Mouse (Mus musculus): ENCODE data around the gene Samd4b. TPM values are rescaled to one million over a fixed set of nuclear protein-coding genes. Genes with fewer than 3 reads are reported as not detected.
"Not testable (repeated sequence)": the region's sequence is repeated elsewhere in the genome, so short reads cannot be mapped to it uniquely, and the experiment has no call there.

Gene Samd4b
- polyA plus RNA-seq, 1 experiment from 2014 or later: 40.2 TPM

GRCm38 (mm10) chr7:28387384-28387783, 210.6 kb downstream of the Samd4b start:
- not testable (repeated sequence) for H3K4me3 ChIP-seq; DNase-seq (ENCODE audit: low spot score); H3K27me3 ChIP-seq (ENCODE audit: low read depth, poor library complexity, severe bottlenecking); H3K27ac ChIP-seq; H3K9me3 ChIP-seq (replicated peaks)
- 91% methylated on average over 7 of the region's 7 CpGs for WGBS
- H3K36me3 ChIP-seq: peaks cover 58% of the 10 kb centered on the region
- peaks cover 30% of the 10 kb centered on the region for H3K4me1 ChIP-seq

- H3K27me3 ChIP-seq (ENCODE audit: low read depth, poor library complexity, severe bottlenecking); H3K9me3 ChIP-seq (replicated peaks); H3K27ac ChIP-seq; H3K4me3 ChIP-seq; DNase-seq (ENCODE audit: low spot score): not testable (repeated sequence)
- peaks cover 58% of the 10 kb centered on the region for H3K36me3 ChIP-seq
- peaks cover 36% of the 10 kb centered on the region for H3K4me1 ChIP-seq
- 89% methylated on average over 6 of the region's 6 CpGs for WGBS
Observed at GRCm38 (mm10) chr7:28386877-28387276, 211.1 kb downstream of the Samd4b start.

- 20% methylated on average over 4 of the region's 4 CpGs for WGBS
- Histone ChIP-seq H3K4me1 (peaks cover 36% of the 10 kb centered on the region), H3K27me3 (ENCODE audit: low read depth, poor library complexity, severe bottlenecking) (no peaks in the 10 kb centered on the region), H3K9me3 (replicated peaks) (no peaks in the 10 kb centered on the region), H3K27ac (peak overlapping the region; percentile 75), H3K36me3 (peaks cover 58% of the 10 kb centered on the region), H3K4me3 (peak overlapping the region; percentile 10; the same call in 1 of the 2 replicates)
- DNase-seq (ENCODE audit: low spot score): peak; percentile 92
Observed at GRCm38 (mm10) chr7:28386462-28386861, 211.5 kb downstream of the Samd4b start.

GRCm38 (mm10) chr7:28386007-28386406, 211.9 kb downstream of the Samd4b start:
- Histone ChIP-seq H3K4me3 (0 out of 2 replicates have a peak overlapping the region, but pooled peaks have one; percentile 10), H3K4me1 (peaks cover 38% of the 10 kb centered on the region), H3K9me3 (replicated peaks) (no peaks in the 10 kb centered on the region), H3K36me3 (peaks cover 58% of the 10 kb centered on the region), H3K27me3 (ENCODE audit: low read depth, poor library complexity, severe bottlenecking) (no peaks in the 10 kb centered on the region), H3K27ac (peak overlapping the region; percentile 75)
- no peak for DNase-seq (ENCODE audit: low spot score)
- WGBS: 96% methylated on average over 7 of the region's 7 CpGs

GRCm38 (mm10) chr7:28385196-28385595, 212.7 kb downstream of the Samd4b start:
- Histone ChIP-seq H3K4me1 (peaks cover 46% of the 10 kb centered on the region), H3K36me3 (peaks cover 50% of the 10 kb centered on the region), H3K4me3 (no peak overlapping the region), H3K27ac (no peak overlapping the region), H3K9me3 (replicated peaks) (no peaks in the 10 kb centered on the region), H3K27me3 (ENCODE audit: low read depth, poor library complexity, severe bottlenecking) (no peaks in the 10 kb centered on the region)
- DNase-seq (ENCODE audit: low spot score): no peak
- WGBS: 91% methylated on average over 9 of the region's 9 CpGs

- H3K4me1 ChIP-seq: peaks cover 53% of the 10 kb centered on the region
- peaks cover 40% of the 10 kb centered on the region for H3K36me3 ChIP-seq
- no peak overlapping the region for H3K4me3 ChIP-seq
- WGBS: 89% methylated on average over 6 of the region's 6 CpGs
- H3K9me3 ChIP-seq (replicated peaks): no peaks in the 10 kb centered on the region
- no peak overlapping the region for H3K27ac ChIP-seq
- H3K27me3 ChIP-seq (ENCODE audit: low read depth, poor library complexity, severe bottlenecking): no peaks in the 10 kb centered on the region
- DNase-seq (ENCODE audit: low spot score): no peak
Observed at GRCm38 (mm10) chr7:28384162-28384561, 213.8 kb downstream of the Samd4b start.

- Histone ChIP-seq H3K4me1 (peaks cover 59% of the 10 kb centered on the region), H3K36me3 (peaks cover 34% of the 10 kb centered on the region), H3K9me3 (replicated peaks) (no peaks in the 10 kb centered on the region), H3K27me3 (ENCODE audit: low read depth, poor library complexity, severe bottlenecking) (no peaks in the 10 kb centered on the region), H3K4me3 (no peak overlapping the region), H3K27ac (peak overlapping the region; percentile 95)
- 87% methylated on average over 4 of the region's 4 CpGs for WGBS
- DNase-seq (ENCODE audit: low spot score): no peak
Observed at GRCm38 (mm10) chr7:28383606-28384005, 214.3 kb downstream of the Samd4b start.

- 74% methylated on average over 11 of the region's 11 CpGs for WGBS
- H3K4me3 ChIP-seq: no peak overlapping the region
- no peak for DNase-seq (ENCODE audit: low spot score)
- peaks cover 65% of the 10 kb centered on the region for H3K4me1 ChIP-seq
- H3K27ac ChIP-seq: peak overlapping the region; percentile 95
- peaks cover 28% of the 10 kb centered on the region for H3K36me3 ChIP-seq
- H3K9me3 ChIP-seq (replicated peaks): no peaks in the 10 kb centered on the region
- no peaks in the 10 kb centered on the region for H3K27me3 ChIP-seq (ENCODE audit: low read depth, poor library complexity, severe bottlenecking)
Observed at GRCm38 (mm10) chr7:28382981-28383396, 215.0 kb downstream of the Samd4b start.

- Histone ChIP-seq H3K9me3 (replicated peaks) (no peaks in the 10 kb centered on the region), H3K27me3 (ENCODE audit: low read depth, poor library complexity, severe bottlenecking) (no peaks in the 10 kb centered on the region), H3K36me3 (peaks cover 28% of the 10 kb centered on the region), H3K27ac (peak overlapping the region; percentile 95), H3K4me1 (peaks cover 71% of the 10 kb centered on the region), H3K4me3 (peak overlapping the region; percentile 46)
- peak; percentile 48 for DNase-seq (ENCODE audit: low spot score)
- 65% methylated on average over 12 of the region's 12 CpGs for whole genome bisulfite sequencing
Observed at GRCm38 (mm10) chr7:28382347-28382951, 215.5 kb downstream of the Samd4b start.

- H3K4me3 ChIP-seq: peak overlapping the region; percentile 46
- H3K27me3 ChIP-seq (ENCODE audit: low read depth, poor library complexity, severe bottlenecking): no peaks in the 10 kb centered on the region
- H3K9me3 ChIP-seq (replicated peaks): no peaks in the 10 kb centered on the region
- H3K36me3 ChIP-seq: peaks cover 28% of the 10 kb centered on the region
- peak; percentile 88 for DNase-seq (ENCODE audit: low spot score)
- peak overlapping the region; percentile 95 for H3K27ac ChIP-seq
- H3K4me1 ChIP-seq: peaks cover 75% of the 10 kb centered on the region
- WGBS: 3% methylated on average over 16 of the region's 20 CpGs
Observed at GRCm38 (mm10) chr7:28381938-28382337, 216.0 kb downstream of the Samd4b start.

- peak; percentile 64 for DNase-seq (ENCODE audit: low spot score)
- peaks cover 23% of the 10 kb centered on the region for H3K36me3 ChIP-seq
- peak overlapping the region; percentile 46 for H3K4me3 ChIP-seq
- WGBS: 8% methylated on average over 30 of the region's 30 CpGs
- peaks cover 76% of the 10 kb centered on the region for H3K4me1 ChIP-seq
- no peaks in the 10 kb centered on the region for H3K27me3 ChIP-seq (ENCODE audit: low read depth, poor library complexity, severe bottlenecking)
- H3K9me3 ChIP-seq (replicated peaks): no peaks in the 10 kb centered on the region
- H3K27ac ChIP-seq: peak overlapping the region; percentile 95
Observed at GRCm38 (mm10) chr7:28381017-28381790, 216.7 kb downstream of the Samd4b start.

- DNase-seq (ENCODE audit: low spot score): no peak
- WGBS: 58% methylated on average over 17 of the region's 17 CpGs
- H3K4me1 ChIP-seq: peaks cover 78% of the 10 kb centered on the region
Observed at GRCm38 (mm10) chr7:28380237-28381016, 217.5 kb downstream of the Samd4b start, which contains the start of gene Zfp36. Gene Zfp36 (minus strand): TSS chr7:28380253.

More at GRCm38 (mm10) chr7:28380237-28381016, 217.5 kb downstream of the Samd4b start, which contains the start of gene Zfp36:
- Histone ChIP-seq H3K4me3 (peak within 1 kb of the TSS; percentile 76), H3K27ac (peak within 1 kb of the TSS; percentile 95), H3K36me3 (peaks cover 15% of the 10 kb centered on the region), H3K27me3 (ENCODE audit: low read depth, poor library complexity, severe bottlenecking) (no peaks in the 10 kb centered on the region), H3K9me3 (replicated peaks) (no peaks in the 10 kb centered on the region)

Data from limb, embryonic 10.5 days (tissue).